Mouse (Mus musculus): ENCODE measurements around the gene Rprd2.
"Not testable (repeated sequence)": the region's sequence is repeated elsewhere in the genome, so short reads cannot be mapped to it uniquely, and the experiment has no call there.

Gene Rprd2
- long read RNA-seq, experiment 1, partial matches to known transcripts: 2 of 7 reads
- long read RNA-seq, experiment 1, other reads (novel, unspliced or antisense): 1 of 7 reads
- long read RNA-seq, experiment 2, partial matches to known transcripts: 1 of 3 reads
- long read RNA-seq, experiment 2, other reads (novel, unspliced or antisense): 1 of 3 reads

GRCm38 (mm10) chr3:95818571-95819288 lies at the start of gene Rprd2:
Gene Rprd2, minus strand, starts transcription at chr3:95818863.
- intact Hi-C loops (cut with DNase I): no loop called here

- intact Hi-C loops (cut with DNase I): no loop called here
Observed at GRCm38 (mm10) chr3:95867408-95867807, 48.7 kb upstream of the Rprd2 start.

GRCm38 (mm10) chr3:95866071-95866470 lies 47.4 kb upstream of the Rprd2 start:
- intact Hi-C loops (cut with DNase I): no loop called here

GRCm38 (mm10) chr3:95865571-95865970 lies 46.9 kb upstream of the Rprd2 start:
- intact Hi-C loops (cut with DNase I): no loop called here

GRCm38 (mm10) chr3:95865050-95865449 lies 46.4 kb upstream of the Rprd2 start:
- intact Hi-C loops (cut with DNase I): no loop called here

- intact Hi-C loops (cut with DNase I): loop anchor here (5.0 kb wide), 1 partner anchor 44 kb away; no protein-coding TSS in a partner anchor
Observed at GRCm38 (mm10) chr3:95863578-95863977, 44.9 kb upstream of the Rprd2 start.

GRCm38 (mm10) chr3:95861796-95862195 lies 43.1 kb upstream of the Rprd2 start:
- intact Hi-C loops (cut with DNase I): loop anchor here (5.0 kb wide), 1 partner anchor 46 kb away; no protein-coding TSS in a partner anchor

- intact Hi-C loops (cut with DNase I): loop anchor here (5.0 kb wide), 1 partner anchor 46 kb away; no protein-coding TSS in a partner anchor
Observed at GRCm38 (mm10) chr3:95861216-95861615, 42.6 kb upstream of the Rprd2 start.

- intact Hi-C loops (cut with DNase I): loop anchor here (5.0 kb wide), 1 partner anchor 47 kb away; no protein-coding TSS in a partner anchor
Observed at GRCm38 (mm10) chr3:95860323-95860722, 41.7 kb upstream of the Rprd2 start.

- intact Hi-C loops (cut with DNase I): not testable (repeated sequence)
Observed at GRCm38 (mm10) chr3:95858278-95858677, 39.6 kb upstream of the Rprd2 start.

- intact Hi-C loops (cut with DNase I): not testable (repeated sequence)
Observed at GRCm38 (mm10) chr3:95857050-95857449, 38.4 kb upstream of the Rprd2 start.

- intact Hi-C loops (cut with DNase I): no loop called here
Observed at GRCm38 (mm10) chr3:95856115-95856514, 37.5 kb upstream of the Rprd2 start.

- intact Hi-C loops (cut with DNase I): no loop called here
Observed at GRCm38 (mm10) chr3:95855502-95856089, 36.9 kb upstream of the Rprd2 start, which contains the start of gene Prpf3. Gene Prpf3, minus strand, starts transcription at chr3:95855885.

GRCm38 (mm10) chr3:95851317-95851716 lies 32.7 kb upstream of the Rprd2 start:
- intact Hi-C loops (cut with DNase I): no loop called here

- intact Hi-C loops (cut with DNase I): no loop called here
Observed at GRCm38 (mm10) chr3:95850611-95851010, 31.9 kb upstream of the Rprd2 start.

GRCm38 (mm10) chr3:95842503-95843214 lies 24.0 kb upstream of the Rprd2 start:
- intact Hi-C loops (cut with DNase I): loop anchor here (10.0 kb wide), 2 partner anchors 68 to 368 kb away; no protein-coding TSS in a partner anchor

GRCm38 (mm10) chr3:95839250-95839649 lies 20.6 kb upstream of the Rprd2 start:
- intact Hi-C loops (cut with DNase I): no loop called here

GRCm38 (mm10) chr3:95829053-95829452 lies 10.4 kb upstream of the Rprd2 start:
- intact Hi-C loops (cut with DNase I): no loop called here

GRCm38 (mm10) chr3:95826275-95826674 lies 7.6 kb upstream of the Rprd2 start:
- intact Hi-C loops (cut with DNase I): no loop called here

GRCm38 (mm10) chr3:95820046-95821010 lies 1.7 kb upstream of the Rprd2 start:
- intact Hi-C loops (cut with DNase I): no loop called here
